14 mouse cellular contexts compared by ENCODE assay signal in genomic region chr10:69119456-69119855, GRCm38 (mm10).
"Had no signal": no experiment of that assay in that cellular context is flagged by ENCODE, and none has a peak within 500 bp of the region (broad histone marks: within the 10 kb centered on the region; RNA-seq: fewer than 3 reads in every experiment).

No protein-coding gene starts in this region.

- H3K9ac ChIP-seq: liver, embryonic 15.5 days; midbrain, embryonic 15.5 days; neural tube, embryonic 12.5 days had no signal

- H3K4me2 ChIP-seq: liver, embryonic 11.5 days; liver, embryonic 15.5 days; midbrain, embryonic 11.5 days; midbrain, embryonic 15.5 days; neural tube, embryonic 12.5 days had no signal

- DNase-seq: kidney, adult 8-10 months; kidney, postnatal 25 days; lung, adult 2 months; lung, postnatal 14 days; thymus, postnatal 4 days had no signal

- ATAC-seq: midbrain, embryonic 15.5 days had no signal

- H3K4me3 ChIP-seq: left cerebral cortex, adult 2 months; liver, embryonic 15.5 days; megakaryocyte, embryonic 14.5 days; midbrain, embryonic 15.5 days; neural tube, embryonic 12.5 days had no signal

- H3K9me3 ChIP-seq: liver, embryonic 15.5 days; midbrain, embryonic 15.5 days; neural tube, embryonic 12.5 days had no signal

- H3K27me3 ChIP-seq: liver, embryonic 15.5 days; megakaryocyte, embryonic 14.5 days; midbrain, embryonic 15.5 days; neural tube, embryonic 12.5 days had no signal

- H3K4me1 ChIP-seq: liver, embryonic 15.5 days; midbrain, embryonic 15.5 days; neural tube, embryonic 12.5 days had no signal

- H3K36me3 ChIP-seq: liver, embryonic 15.5 days; midbrain, embryonic 15.5 days; neural tube, embryonic 12.5 days had no signal

- H3K27ac ChIP-seq: left cerebral cortex, adult 2 months; liver, embryonic 15.5 days; macrophage; midbrain, embryonic 15.5 days; neural tube, embryonic 12.5 days; stomach, postnatal 0 days had no signal
